Mouse (Mus musculus): Measurements from ENCODE around the gene Retreg1. TPM values are rescaled to one million over a fixed set of nuclear protein-coding genes. Genes with fewer than 3 reads are reported as not detected.

Retreg1 gene
- polyA plus RNA-seq, 1 experiment from 2014 or later, result 27.3 TPM

DNA sequence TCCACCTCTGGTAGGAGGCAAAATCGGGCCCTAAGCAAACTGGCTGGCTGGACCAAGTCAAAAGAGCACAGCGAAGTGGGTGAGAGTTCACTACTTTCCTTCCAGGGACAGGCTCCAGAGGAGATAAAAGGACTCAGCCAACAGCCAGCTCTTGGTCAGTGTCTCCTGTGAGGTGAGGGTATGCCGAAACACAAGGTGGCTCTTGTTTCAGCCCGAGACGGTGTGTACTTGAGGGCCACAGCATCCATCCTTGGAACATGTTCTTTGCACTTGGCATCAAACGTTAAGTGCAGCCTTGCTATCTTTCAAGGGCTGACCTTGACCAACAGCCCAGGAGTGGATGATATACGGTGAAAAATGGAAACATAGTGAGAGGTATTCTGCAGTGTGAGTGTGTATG, 75.7 kb downstream of the Retreg1 start:
- DNase-seq (ENCODE audit: low spot score), result no peak

DNA sequence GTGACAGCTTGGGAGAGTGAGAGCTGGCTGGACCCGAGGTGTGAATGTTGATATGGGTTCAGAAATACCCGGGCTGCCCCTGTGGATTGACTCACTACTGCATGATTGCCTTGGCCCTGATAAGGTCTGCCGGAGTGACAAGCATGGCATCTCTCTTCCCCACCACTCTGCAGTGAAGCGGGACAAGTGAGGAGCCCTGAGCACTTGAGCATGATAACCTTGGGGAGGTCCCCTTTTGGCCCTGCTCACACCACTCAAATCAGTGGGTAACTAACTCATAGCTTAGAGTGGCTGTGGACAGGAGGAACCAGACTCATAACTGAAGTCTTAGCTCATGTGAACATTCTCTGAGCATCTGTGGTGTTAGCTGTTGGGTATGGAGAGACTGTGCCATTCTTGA, 77.0 kb downstream of the Retreg1 start:
- no peak for DNase-seq (ENCODE audit: low spot score)

DNA sequence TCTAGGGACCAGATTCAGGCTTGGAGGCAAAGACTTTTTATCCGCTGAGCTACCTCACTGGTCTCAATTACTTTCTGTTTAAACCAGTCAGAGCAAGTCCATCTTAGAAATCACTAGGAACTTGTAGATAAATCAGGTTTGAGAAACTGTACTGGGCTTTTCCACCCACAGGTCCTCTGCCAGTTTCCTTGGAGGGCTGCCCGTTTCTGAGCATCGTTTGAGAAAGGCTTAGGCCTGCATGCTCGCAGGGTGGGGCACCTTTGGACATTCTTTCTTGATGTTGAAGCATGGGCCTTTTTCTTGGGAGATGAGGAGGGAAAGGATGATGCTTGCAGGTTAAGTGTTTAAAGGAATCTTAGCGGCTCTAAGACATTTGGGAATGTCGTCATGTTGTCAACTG, 77.9 kb downstream of the Retreg1 start:
- DNase-seq (ENCODE audit: low spot score), result no peak

DNA sequence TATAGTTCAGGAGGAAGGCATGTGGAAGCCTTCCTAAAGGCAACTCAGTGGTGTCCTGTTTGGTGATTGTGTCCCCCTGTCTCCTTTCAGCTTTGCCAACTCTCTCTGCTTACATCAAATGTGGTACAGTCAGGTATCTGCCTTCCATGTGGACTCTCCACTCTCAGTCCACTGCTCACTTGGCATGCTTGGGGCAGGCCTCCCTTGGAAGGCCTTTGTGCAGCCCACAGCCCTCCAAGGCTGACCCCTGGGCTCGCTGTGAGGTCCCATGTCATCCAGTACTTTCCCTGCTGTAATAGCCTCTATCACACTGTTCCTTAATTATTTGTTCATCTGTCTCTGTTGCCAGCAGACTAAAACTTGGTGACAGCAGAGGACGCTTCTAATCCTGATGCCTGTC, 79.0 kb downstream of the Retreg1 start:
- DNase-seq (ENCODE audit: low spot score), result no peak

DNA sequence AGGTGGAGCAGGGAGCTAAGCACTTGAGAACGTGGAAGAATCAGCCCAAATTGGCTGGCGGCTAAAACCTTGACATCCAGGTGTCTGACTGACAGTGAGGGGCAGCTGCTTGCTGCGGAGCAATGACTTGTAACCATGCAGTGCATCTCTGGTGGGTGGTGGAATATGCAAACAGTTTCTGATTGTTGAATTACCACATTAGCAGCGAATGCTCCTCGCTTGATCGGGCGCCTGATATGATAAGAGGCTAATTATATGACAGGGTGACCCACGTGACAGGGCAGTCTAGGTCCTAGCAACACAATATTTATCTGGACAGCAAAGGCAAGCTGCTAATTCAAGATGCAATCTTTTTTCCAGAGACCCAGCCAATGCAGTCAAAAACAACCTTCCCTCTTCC, 80.9 kb downstream of the Retreg1 start:
- DNase-seq (ENCODE audit: low spot score), result no peak

DNA sequence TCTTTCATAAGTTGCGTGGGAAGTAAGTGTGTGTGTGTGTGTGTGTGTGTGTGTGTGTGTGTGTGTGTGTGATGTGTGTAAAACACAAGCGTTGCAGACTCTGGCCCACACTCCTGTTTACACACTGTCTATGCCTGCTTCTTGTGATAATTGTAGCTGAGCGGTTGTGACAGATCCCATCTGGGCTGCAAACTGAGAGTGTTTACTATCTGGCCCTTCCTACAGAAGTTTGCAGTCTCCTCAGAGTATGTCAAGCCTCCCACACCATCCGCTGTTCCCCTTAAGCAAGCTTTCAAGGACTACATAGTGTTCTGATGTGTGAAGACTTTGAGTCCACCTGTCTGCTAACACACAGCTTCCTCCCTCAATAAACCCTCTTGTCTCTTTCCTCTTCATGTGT, 83.2 kb downstream of the Retreg1 start:
- no peak for DNase-seq (ENCODE audit: low spot score)

DNA sequence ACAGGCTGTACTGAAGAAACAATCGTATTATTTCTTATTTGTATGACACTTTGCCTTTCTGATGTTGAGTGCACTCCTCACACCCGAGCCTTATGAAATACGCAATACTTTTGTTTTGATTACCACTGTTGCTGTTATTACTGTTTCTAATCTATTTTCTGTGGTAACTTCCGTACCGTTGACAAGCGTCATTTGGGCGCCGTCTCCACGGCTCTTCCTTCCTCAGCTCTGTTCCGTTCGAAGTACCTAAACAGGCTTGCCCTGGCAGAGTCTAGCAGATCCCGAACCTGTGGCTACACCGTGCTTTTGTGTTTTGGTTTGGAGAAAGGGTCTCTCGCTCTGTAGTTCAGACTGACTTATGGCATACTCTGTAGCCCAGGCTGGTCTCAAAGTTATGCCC, 84.1 kb downstream of the Retreg1 start:
- DNase-seq (ENCODE audit: low spot score), result no peak

DNA sequence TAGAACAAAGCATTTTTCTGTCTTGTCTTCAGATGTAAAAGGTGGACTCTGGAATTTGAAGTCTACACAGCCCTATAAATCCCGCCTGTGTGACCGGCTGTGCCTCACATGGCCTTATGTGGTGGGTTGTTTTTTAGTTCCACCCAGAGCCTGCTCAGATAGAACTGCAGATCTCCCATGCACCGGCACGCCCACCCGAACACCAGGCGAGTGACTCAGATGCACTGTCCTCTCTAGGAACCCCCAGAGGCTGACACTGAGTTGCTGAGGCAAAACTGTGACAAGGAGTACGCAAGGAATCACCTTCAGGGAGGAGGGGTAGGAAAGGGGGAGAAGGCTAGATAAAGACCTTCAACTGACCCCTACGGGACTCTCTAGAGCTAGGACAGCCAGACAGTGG, 85.0 kb downstream of the Retreg1 start:
- DNase-seq (ENCODE audit: low spot score), result no peak

DNA sequence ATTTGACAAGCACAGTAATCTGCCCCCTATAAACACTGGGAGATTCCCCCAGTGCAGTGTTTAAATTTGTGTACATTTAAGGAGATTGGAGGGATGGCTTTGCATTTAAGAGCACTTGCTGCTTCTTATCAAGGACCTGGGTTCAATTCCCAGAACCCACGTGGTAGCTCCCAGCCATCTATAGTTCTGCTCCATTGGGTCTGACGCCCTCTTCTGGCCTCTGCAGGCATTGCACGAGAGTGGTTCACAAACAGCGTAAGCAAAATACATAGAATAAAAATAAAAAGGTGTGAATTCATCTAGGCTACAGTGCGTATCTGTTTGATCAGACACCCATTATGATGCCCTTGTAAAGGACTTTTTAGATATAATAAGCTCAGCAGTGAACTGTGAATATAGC, 85.9 kb downstream of the Retreg1 start:
- DNase-seq (ENCODE audit: low spot score), result peak; percentile 12

DNA sequence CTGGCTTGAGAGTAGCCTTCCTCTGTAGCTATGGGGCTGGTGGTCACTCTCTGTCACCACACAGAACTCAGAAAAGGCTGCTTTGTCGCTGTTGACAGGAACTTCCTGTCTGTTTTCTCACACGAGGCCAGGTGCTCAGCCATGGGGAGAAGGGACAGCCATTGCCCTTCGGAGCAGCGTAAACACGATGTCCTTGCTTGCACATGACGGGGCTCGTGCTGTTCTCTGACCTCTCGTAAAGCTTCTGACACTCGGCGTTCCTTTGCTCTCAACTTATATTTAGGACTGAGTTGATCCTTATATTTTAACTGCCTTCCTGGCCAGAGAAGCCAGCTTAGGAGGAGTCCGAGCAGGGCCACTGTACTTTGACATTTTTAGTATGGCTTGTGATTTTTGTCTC, 86.5 kb downstream of the Retreg1 start:
- DNase-seq (ENCODE audit: low spot score), result no peak

DNA sequence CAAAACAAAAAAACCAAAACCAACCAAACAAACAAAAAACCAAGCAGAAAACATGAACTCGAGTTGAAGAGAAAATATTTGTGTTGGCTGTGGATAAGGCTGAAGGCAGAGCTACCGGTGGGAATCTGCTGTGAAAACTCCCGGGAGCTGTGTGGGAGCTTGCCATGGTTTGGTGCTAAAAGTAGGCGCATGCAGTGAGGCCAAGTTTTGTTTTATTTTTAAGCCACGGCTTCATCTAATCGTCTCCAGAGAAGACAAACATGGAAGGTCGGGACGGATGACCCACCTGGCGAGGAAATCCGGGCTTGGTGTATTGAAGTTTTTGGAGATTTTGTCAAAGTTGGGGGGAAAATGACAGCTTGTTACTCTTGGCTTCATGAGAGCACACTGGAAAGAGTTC, 87.0 kb downstream of the Retreg1 start:
- no peak for DNase-seq (ENCODE audit: low spot score)

DNA sequence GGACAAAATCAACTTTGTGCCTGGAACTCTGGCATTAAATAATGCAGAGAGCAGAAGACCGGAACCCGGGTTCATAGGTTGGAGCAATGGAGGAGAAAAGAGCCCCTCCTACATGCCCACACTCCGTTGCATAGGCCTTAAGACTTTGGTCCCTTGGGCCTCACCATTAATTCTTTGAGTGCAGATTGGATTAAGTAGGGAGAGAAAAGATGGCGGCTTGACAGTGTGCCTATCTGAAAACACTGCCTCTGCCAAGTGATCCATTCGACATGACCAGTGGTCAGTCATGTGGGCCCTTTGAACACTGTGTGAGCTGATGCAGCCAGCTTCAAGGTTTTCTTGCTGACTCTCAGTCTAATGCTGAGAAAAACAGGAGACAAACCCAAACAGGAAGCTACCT, 87.7 kb downstream of the Retreg1 start:
- DNase-seq (ENCODE audit: low spot score), result no peak

DNA sequence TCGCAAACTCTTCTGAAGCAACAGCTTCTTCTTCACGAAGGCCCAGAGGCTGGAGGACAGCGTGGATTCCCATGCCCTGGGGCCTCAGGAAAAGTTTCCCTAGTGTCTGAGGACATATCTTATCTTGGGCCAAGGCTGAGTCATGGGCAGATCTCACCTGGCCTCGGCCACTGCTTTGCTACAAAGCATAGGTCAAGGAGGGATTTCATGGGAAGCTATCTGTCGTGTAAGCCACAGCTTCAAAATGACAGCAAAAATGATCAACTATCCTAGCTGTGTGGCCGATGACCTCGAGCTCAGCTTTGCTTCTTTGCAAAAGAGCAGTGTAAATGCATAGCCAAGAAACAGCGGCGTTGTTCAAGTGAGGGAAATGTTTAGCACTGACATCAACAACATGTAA, 89.5 kb downstream of the Retreg1 start:
- DNase-seq (ENCODE audit: low spot score), result no peak

DNA sequence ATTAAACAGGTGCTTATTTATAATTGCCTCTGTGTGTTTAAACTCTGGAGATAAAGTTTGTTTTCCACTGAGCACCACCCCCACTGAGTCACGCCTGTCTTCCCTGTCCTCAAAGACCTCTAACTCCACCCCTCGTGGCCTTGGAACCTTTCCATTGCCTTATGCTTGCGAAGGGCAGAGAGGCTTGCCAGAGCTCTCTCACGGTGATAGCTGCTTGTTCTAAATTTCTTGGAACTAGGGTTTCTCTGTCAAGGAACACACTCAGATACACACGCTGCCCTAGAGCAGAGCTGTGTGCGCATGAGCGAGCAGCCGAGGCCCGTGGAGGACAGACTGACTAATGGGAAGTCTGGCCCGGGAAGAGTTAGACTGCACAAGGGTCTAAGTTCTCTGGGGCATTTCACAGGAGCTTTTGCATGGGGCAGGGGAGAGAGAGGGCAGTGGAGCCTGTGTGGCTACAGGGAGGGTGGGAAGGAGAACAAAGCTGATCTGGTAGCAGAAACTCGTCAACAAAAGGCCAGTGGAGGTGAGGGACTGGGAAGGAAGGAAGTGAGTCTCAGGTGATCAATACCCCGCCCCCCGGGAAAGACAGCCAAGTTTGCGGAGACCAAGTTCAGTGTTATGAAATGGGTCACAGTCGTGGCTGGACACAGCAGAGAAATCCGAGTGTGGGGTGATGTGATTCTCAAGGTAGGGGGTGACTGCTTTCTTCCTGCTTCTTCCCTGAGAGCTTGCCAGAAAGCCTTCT, 90.1 kb downstream of the Retreg1 start:
- no peak for DNase-seq (ENCODE audit: low spot score)

DNA sequence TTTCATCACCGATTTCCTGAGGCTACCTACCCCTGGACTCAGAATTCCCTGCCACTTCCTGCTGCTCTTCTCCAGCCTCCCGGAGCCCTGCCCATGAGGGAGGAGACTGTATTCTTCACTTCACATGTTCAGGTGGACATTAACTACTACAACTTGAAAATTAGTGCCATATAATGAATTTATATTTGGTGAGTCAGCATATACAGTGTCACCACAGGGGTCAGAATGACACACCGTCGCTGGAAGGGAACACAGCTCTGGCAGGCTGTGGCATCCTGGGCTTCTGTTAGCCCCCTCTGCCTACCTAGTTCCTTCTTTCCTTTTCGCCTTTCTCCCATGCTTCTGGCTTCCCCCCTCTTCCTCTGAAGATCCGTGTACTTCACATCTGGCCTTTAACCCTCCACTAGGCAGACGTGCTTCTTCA, 90.7 kb downstream of the Retreg1 start:
- DNase-seq (ENCODE audit: low spot score), result no peak

DNA sequence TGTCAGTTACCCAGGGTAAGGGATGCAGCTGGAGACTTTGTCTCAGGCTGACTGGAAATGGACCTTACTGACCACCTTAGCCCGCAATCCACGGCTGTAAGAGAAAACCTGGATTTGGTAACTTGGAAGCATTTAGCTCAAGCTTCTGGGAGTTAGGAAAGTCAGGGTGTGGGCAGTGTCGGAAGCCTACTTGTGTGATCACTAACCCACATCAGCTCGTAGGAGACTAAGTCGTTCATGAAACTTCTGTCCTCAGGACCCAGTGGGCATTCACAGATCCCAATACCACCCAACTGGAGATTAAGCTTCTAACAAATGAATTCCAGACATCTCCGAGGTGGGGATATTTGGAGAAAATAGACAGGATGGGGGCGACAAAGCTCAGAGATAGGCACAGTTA, 91.4 kb downstream of the Retreg1 start:
- DNase-seq (ENCODE audit: low spot score), result no peak

DNA sequence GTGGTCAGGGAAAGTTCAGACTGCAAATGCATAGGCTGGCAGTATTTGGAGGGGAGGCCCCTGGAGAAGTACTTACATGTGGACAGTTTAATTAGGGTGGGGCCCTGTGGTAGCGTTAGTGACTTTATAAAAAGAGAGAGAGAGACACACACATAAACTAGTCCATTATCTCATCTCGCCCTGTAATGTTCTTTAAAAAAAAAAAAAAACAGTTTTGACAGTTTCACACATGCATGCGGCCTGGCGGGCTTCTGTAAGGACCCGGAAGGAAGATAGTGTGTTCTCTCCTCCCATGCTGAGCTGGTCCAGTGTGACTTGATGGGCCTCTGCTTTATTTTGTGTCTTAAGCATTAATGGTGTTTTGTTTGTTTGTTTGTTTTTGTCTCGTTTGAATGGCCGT, 95.5 kb downstream of the Retreg1 start:
- no peak for DNase-seq (ENCODE audit: low spot score)

DNA sequence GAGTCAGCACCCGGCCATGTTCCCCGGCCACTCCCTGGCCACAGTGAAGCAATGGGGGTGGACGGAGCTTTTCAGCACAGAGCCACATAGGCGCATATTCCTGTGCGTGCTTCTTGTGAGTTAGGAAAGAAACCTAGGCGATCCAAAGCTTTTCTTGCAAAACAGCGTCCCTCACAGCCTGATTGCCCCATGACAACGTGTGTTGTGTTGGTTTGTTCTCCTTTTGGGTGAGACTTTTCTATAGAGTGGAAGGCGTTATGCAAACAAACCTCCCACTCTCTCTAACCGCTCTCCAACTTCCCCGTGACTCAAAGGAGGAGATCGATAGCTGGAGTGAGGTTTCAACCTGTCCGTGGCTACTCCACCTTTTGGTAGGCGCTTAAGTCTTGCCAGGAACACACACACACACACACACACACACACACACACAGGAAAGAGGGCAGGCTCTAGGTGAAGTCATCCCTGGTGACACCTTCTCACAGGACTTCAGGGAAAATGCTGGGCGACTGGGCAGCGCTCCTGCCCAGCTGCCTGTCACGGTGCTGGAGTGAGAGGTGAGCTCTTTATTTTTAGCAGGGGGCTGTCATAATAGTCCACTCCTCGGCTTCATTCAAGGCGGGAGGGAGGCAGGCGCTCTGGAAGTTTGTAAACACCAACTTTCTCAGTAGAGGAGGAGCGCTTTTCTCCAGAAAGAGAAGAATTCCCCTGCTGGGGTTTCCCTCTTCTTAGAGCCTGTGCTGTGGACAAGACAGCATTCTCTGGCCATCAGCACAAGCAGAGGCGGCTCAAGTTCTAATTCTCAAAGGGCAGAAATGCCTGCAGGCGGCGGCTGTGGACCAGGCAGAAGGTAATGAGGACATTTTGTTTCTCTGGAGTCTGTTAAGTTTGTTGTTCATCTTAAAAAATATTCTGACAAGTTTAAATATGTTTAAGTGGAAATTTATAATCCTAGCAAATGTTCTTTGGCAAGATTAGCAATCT, 97.7 kb downstream of the Retreg1 start:
- no peak for DNase-seq (ENCODE audit: low spot score)

DNA sequence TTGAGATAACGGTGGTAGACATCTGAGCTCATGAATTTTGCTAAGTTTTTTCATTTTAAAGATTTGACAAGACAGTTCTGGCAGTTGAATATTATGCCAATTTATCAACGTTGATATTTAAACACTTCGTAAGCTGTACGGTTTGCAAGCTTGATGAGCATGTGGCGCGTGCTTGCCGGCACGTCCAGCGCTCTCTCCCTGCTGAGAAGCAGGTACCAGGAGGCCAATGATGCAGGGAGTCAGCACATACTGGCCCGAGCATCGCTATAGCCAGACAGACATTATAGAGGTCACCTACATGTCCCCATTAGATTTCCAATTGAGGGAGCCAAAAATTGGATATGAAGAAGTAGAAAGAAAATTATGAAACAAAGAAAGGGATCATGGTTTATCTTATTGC, 98.5 kb downstream of the Retreg1 start:
- DNase-seq (ENCODE audit: low spot score), result no peak

DNA sequence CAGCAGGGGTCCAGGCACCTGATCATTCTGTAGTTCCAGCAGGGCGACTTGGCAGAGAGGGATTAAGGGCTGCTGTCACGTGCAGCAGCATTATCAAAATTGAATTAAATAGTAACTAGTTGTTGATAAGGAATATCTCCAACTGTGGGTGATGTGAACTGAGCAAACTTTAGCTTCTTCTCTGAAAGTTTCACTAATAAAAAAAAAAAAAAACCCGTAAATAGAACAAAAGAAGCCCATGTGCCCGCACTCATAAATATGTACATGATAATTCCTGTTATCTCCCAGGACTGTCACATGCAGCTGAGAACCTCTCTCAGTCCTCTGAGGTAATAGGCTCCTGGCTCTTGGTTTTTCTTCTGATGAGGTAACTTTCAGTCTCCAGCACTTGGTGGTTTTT, 99.4 kb downstream of the Retreg1 start:
- no peak for DNase-seq (ENCODE audit: low spot score)

DNA sequence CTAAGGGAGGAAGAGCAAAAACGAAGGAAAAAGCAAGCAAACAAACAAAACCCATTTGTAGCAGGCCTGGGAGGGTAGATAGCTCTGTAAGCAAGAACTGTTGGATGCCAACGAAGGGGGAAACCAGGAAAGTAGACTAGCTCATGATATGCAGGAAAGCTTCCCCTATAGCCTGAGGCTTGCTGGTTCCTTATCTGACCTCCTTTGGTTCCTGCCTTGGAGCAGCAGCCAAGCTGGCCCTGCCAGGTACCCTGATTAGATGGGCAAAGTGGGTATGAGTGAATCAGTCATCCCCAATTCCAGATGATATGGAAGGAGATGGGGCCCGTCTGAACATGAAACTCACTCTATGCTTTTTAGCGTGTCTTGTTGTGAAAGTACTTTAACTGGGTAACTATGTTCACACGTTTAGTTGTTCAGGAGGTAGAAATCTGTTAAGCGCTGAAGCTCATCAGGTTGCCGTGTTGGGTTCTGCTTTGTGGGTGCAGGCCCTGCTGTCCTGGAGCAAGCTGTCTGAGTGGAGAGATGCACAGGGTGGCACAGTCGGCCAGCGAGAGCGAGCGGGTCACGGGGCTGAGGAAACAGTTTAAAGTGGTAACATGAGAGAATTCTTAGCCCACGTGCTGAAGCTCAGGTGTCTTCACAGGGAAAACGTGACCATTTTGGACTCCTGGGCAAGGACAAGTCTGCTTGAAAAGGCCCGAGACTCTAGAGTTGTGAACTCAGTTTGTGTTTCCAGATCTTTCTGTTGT, 100.6 kb downstream of the Retreg1 start:
- no peak for DNase-seq (ENCODE audit: low spot score)

DNA sequence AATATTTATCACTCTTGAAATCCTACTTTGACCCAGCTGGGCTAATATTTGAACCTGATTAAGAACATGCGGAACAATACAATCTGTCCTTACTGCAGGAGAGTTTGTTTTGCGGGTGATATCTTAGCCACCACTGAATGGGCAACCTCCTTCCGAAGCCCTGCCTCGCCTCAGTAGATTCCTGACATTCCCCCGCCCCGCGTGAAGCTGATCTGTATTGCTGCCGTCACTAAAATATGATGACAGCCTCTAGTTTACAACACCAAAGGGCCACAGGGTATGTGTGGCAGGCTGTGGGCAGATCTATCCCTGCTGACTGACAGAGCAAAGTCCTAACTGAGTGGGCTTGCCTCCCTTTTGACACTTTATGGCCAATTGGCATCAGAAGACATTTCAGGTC, 102.2 kb downstream of the Retreg1 start:
- DNase-seq (ENCODE audit: low spot score), result no peak

Measured in thymus, postnatal 0 days (tissue).